Mouse (Mus musculus) limb, embryonic 11.5 days (tissue): Measurements from ENCODE around the gene Ier5l. TPM values are rescaled to one million over a fixed set of nuclear protein-coding genes. Genes with fewer than 3 reads are reported as not detected.

Experiments
- ATAC-seq: fragments of 200-750 bp; cut with Nextera tagmentation; 2 replicates; pipeline ENCODE4 v1.8.0; 2017; ENCODE audit warnings: low read depth; ENCODE audit not compliant: insufficient number of reproducible peaks, low FRiP score, low TSS enrichment
- DNase-seq: peaks from one replicate; pipeline ENCODE4 v3.0.0-alpha.2; 2015; ENCODE audit warnings: low spot score
- H3K27ac ChIP-seq: fragments of 300-500 bp; sonication (generic); replicated peaks from 2 replicates; pipeline ENCODE4 v1.5.1; 2014; ENCODE audit warnings: low read depth, mild to moderate bottlenecking, low read length
- H3K27me3 ChIP-seq: fragments of 300-500 bp; sonication (generic); 2 replicates; pipeline ENCODE4 v1.6.1; 2014; ENCODE audit warnings: mild to moderate bottlenecking, low read length, mixed read lengths; ENCODE audit not compliant: control insufficient read depth, insufficient read depth
- H3K36me3 ChIP-seq: fragments of 300-500 bp; sonication (generic); 2 replicates; pipeline ENCODE4 v1.6.1; 2014; ENCODE audit warnings: mild to moderate bottlenecking, low read length, moderate library complexity, mixed read lengths; ENCODE audit not compliant: control insufficient read depth, insufficient read depth
- H3K4me1 ChIP-seq: fragments of 300-500 bp; sonication (generic); 2 replicates; pipeline ENCODE4 v1.6.1; 2014; ENCODE audit warnings: low read length, mixed read lengths; ENCODE audit not compliant: control insufficient read depth, insufficient read depth
- H3K4me2 ChIP-seq: fragments of 300-500 bp; sonication (generic); 2 replicates; pipeline ENCODE4 v1.6.1; 2014; ENCODE audit warnings: low read depth, mild to moderate bottlenecking, moderate library complexity; ENCODE audit not compliant: severe bottlenecking
- H3K4me3 ChIP-seq: fragments of 300-500 bp; sonication (generic); 2 replicates; pipeline ENCODE4 v1.5.1; 2014; ENCODE audit warnings: low read depth, low read length
- H3K9ac ChIP-seq: fragments of 300-500 bp; sonication (generic); 2 replicates; pipeline ENCODE4 v1.6.1; 2014; ENCODE audit warnings: mild to moderate bottlenecking, low read length
- H3K9me3 ChIP-seq: fragments of 300-500 bp; sonication (generic); 2 replicates; pipeline ENCODE4 v1.6.1; 2016; ENCODE audit warnings: low read length; ENCODE audit not compliant: control insufficient read depth
- WGBS: fragments of 180-500 bp; shearing (Covaris S2); extraction: QIAGEN DNeasy Blood & Tissue Kit; methylation state at CpG from one replicate; pipeline ENCODE4 v1.1.7; 2014; 5-methylcytosine and 5-hydroxymethylcytosine counted together
- polyA plus RNA-seq: library from polyadenylated mRNA; unstranded; fragments of >200 nt; fragmentation: Nextera tagmentation; extraction: Ambion mirVana; gene quantifications from 2 replicates; pipeline ENCODE4 v1.2.1, GENCODE M21; 2014

The Ier5l gene
- polyA plus RNA-seq, 1 experiment from 2014 or later: 7.1 TPM

DNA sequence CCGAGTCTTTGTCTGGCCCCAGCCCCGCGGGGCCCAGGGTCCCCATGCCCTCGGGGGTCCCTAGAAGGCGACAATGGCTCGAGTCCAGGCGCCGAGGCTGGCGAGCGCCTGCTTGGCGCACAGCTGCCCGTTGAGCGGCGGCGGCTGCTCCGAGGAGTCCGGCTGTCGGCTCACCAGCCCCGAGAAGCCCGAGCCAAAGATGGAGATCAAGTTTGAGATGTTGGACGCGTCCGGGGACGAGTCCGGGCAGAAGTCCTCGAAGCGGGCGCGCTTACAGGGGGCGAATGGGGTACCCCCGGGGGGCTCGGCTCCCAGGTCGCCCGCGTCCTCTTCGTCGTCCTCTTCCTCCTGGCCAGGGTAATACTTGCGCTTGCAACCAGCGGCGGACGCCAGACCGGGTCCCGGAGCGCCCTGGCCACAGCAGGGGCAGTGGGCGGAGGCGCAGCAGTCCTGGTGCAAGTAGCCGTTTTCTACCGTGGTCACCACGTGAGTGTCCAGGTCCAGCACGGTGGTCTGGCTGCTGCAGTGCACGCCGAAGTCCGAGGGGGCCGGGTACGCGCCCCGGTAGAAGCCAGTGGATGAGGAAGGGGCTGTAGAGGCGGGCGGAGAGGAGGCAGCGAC lies 1.2 kb downstream of the Ier5l start:
- Histone ChIP-seq H3K4me2 (peak overlapping the region; percentile 89), H3K4me1 (peaks cover 14% of the 10 kb centered on the region), H3K4me3 (peak overlapping the region; percentile 98), H3K36me3 (no peaks in the 10 kb centered on the region), H3K27ac (peak overlapping the region; percentile 94), H3K9me3 (no peaks in the 10 kb centered on the region), H3K9ac (peak overlapping the region; percentile 99), H3K27me3 (no peaks in the 10 kb centered on the region)
- no peak for ATAC-seq
- under 1% methylated on average over 57 of the region's 60 CpGs for WGBS
- DNase-seq: peak; percentile 72

DNA sequence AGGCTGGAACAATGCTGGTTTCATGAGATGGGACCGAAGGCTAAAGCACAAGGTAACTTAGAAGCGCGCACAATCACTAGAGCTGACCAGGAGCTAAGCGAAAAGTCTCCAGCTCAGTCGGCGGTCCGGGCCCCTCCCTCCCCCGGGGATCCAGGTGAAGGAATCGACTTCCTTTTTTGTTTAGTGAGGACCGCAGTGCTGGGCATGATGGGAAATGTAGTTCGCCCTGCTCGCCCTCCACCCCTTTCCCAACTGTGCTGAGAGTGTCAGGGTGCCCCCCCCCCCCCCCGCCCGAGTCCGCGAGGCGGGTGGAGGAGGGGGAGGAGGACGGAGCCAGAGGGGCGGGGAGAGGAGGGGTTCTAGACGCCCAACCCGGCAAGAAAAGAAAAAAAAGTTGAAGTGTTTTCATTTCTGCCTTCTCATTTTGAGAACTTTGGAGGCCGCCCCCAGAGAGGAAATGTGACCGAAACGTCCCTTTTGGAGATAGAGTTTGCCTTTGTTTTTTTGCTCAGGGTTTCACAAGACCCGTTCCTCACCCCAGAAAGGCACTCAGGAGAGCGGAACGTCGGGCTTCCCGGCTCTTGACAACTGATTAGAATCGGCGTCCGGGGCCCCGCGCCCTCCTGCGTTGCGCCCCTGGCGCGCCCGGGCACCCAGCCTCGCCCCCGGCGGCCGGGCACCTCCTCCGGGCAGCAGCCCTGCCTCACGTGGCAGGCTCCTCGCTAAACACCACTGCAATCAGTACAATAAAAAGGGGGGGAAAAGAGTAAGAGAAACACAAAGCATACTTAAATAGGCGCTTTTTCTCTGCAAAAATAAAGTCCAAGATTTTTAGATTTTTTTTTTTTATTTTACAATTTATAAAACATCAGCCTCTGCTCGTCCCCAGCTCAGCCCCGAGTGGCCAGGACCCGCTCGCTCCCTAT lies 2.0 kb downstream of the Ier5l start:
- ATAC-seq (peak; percentile 53), DNase-seq (peak; percentile 94)
- Histone ChIP-seq H3K9ac (peak overlapping the region; percentile 99), H3K27ac (peak overlapping the region; percentile 94), H3K36me3 (no peaks in the 10 kb centered on the region), H3K4me2 (peak overlapping the region; percentile 89), H3K27me3 (no peaks in the 10 kb centered on the region), H3K9me3 (no peaks in the 10 kb centered on the region), H3K4me1 (peaks cover 14% of the 10 kb centered on the region), H3K4me3 (peak overlapping the region; percentile 98)
- WGBS: 0% methylated on average over 46 of the region's 51 CpGs

DNA sequence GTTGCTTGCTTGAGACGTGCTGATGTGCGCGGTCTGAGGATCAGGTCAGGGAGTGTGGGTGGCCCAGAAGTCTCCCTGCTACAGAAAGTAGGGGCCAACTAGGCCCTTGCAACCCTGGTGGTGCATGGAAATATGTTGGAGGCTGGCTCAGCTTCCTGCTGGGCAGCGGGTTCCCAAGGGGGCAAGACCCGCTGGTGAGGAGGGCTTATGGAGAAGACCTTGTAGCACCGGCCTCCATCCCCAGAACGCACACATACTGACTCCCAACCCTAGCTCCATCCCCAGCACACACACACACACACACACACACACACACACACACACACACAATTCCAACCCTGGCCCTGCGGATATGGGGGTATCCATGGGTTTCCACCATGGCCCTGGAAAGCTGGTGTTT lies 3.0 kb downstream of the Ier5l start:
- Histone ChIP-seq H3K27ac (peak overlapping the region; percentile 80), H3K36me3 (no peaks in the 10 kb centered on the region), H3K9ac (peak overlapping the region; percentile 61; the same call in 1 of the 2 replicates), H3K4me3 (peak overlapping the region; percentile 98), H3K9me3 (no peaks in the 10 kb centered on the region), H3K4me2 (peak overlapping the region; percentile 89), H3K27me3 (no peaks in the 10 kb centered on the region), H3K4me1 (peaks cover 17% of the 10 kb centered on the region)
- no peak for ATAC-seq
- peak; percentile 54 for DNase-seq
- 5% methylated on average over 8 of the region's 8 CpGs for WGBS

DNA sequence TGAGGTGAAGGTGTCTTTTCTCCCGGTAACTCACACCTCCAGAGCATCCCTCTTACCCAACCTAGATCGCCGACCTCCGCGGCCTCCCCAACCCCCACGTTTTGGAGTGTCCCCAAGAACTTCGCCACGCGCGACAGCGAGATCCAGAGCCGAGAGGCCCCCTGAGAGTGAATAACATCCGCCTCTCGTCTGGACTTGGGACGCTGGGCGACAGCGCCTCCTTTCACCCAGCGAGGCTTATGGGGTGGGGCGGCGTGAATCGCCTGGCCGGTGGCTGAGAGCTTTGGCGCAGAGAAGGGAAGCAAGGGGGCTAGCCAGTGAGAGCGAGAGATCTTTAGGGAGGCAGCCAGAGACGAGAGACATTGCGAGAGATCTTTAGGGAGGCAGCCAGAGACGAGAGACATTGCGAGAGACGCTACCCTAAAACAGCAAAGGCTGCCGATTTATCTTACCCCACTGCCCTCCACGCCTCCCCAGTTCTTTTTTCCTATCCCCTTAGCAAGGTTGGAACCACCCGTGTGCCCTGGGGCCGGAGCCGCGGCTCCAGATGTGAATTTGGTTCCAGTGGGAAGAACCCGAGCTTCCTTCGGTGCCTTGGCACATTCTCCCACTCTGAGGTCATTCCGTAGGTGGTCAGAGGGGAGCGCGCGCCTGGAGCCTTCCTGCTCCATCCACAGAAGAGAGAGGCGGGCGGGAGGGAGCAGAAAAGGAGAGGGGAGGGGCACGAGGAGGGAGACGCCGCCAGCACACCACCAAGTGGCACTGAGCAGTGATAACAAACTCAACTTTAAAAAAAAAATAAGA lies 3.7 kb downstream of the Ier5l start:
- peaks cover 17% of the 10 kb centered on the region for H3K4me1 ChIP-seq

DNA sequence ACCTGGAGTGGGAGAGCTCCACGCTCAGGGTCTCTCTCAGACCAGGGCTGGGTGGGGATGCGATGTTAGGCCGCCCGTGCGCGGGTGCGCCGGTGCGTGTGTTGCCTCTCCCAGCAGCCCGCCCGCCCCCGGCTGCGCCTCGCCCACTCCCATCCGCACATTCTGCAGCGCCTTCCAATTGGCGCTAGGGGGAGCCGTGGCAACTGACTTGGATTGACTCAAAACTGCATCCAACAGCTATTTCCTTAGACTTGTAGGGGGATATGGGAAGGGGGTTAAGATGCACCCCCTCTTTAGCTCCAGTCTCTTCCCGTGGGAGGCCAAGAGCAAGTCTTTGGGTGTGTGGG lies 4.2 kb downstream of the Ier5l start:
- peak overlapping the region; percentile 80 for H3K27ac ChIP-seq
- no peaks in the 10 kb centered on the region for H3K9me3 ChIP-seq
- peaks cover 17% of the 10 kb centered on the region for H3K4me1 ChIP-seq
- ATAC-seq (no peak), DNase-seq (peak; percentile 94)
- 0% methylated on average over 19 of the region's 19 CpGs for WGBS
- H3K4me2 ChIP-seq: peak overlapping the region; percentile 89
- H3K27me3 ChIP-seq: no peaks in the 10 kb centered on the region
- H3K36me3 ChIP-seq: no peaks in the 10 kb centered on the region
- peak overlapping the region; percentile 39 for H3K4me3 ChIP-seq
- H3K9ac ChIP-seq: peak overlapping the region; percentile 81

More for the DNA sequence above, 3.7 kb downstream of the Ier5l start:
- Histone ChIP-seq H3K4me2 (peak overlapping the region; percentile 89), H3K27me3 (no peaks in the 10 kb centered on the region), H3K9me3 (no peaks in the 10 kb centered on the region), H3K36me3 (no peaks in the 10 kb centered on the region), H3K27ac (peak overlapping the region; percentile 80), H3K4me3 (peak overlapping the region; percentile 39), H3K9ac (peak overlapping the region; percentile 81)
- whole genome bisulfite sequencing: under 1% methylated on average over 46 of the region's 46 CpGs
- ATAC-seq: no peak
- peak; percentile 83 for DNase-seq

DNA sequence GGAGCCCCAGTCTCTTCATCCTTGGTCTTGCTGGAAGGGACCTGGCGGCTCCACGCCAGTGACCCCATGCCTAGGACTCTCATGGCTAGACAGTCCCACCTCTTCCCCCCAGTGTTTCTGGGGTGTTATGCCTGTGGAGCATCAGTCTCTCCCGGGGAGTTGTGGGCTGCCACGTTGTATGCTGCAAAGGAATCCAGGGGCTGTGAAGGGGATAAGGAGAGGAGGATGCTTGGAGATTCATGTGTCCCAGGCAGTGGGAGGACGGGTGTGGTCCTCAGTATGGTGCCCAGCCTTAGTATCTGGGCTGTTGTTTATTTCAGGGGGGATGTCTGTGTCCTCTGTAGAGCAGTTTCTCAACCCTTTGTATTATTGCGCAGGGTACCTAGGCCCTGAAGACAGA lies 5.0 kb downstream of the Ier5l start:
- Histone ChIP-seq H3K4me3 (no peak overlapping the region), H3K27me3 (no peaks in the 10 kb centered on the region), H3K9ac (peak overlapping the region; percentile 81; the same call in 1 of the 2 replicates), H3K4me2 (peak overlapping the region; percentile 89), H3K36me3 (no peaks in the 10 kb centered on the region), H3K9me3 (no peaks in the 10 kb centered on the region), H3K4me1 (peaks cover 14% of the 10 kb centered on the region), H3K27ac (no peak overlapping the region)
- ATAC-seq (no peak), DNase-seq (no peak)
- WGBS: 48% methylated on average over 6 of the region's 6 CpGs

DNA sequence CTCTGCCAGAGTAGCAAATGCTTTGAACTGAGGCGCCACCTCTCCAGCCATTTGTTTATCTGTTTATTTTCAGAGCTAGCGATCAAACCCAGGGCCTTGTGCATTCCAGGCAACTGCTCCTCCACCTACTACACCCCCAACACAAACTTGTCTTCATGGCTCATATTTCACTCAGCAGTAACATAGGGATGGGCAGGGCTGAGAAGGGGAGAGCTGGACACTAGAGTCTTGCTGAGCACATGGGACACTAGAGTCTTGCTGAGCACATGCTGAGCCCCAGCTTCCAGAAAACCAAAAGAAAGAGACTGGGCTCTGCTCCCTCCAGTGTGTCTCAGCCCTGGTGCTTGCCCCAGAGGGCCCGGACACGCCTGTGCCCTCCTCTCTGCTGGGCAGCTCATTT lies 7.2 kb downstream of the Ier5l start:
- Histone ChIP-seq H3K27ac (no peak overlapping the region), H3K27me3 (no peaks in the 10 kb centered on the region), H3K4me2 (no peak overlapping the region), H3K36me3 (no peaks in the 10 kb centered on the region), H3K9me3 (no peaks in the 10 kb centered on the region), H3K9ac (no peak overlapping the region), H3K4me3 (no peak overlapping the region), H3K4me1 (peaks cover 20% of the 10 kb centered on the region)
- ATAC-seq (no peak), DNase-seq (no peak)
- 29% methylated on average over 4 of the region's 4 CpGs for WGBS

DNA sequence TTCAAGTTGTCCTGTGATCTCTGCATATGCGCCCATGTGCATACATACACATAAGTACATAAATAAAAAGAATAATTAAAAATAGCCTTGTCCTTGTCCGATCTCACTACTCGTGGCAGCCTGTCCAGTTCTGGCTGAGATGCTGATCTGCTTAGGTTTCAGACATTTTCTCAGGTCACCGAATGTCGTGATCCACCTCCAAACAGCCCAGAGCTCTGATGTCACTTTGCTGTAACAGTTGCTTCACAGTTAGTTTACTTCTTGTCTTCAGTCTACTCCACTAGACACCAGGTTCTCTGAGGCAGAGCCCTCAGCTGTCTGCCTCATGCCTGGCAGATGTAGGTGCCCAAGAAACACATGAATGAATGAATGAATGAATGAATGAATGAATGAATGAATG lies 9.6 kb downstream of the Ier5l start:
- Histone ChIP-seq H3K4me1 (peaks cover 13% of the 10 kb centered on the region), H3K4me2 (peak overlapping the region; percentile 34; the same call in 1 of the 2 replicates)

More for the DNA sequence above, 9.6 kb downstream of the Ier5l start:
- no peaks in the 10 kb centered on the region for H3K27me3 ChIP-seq
- H3K36me3 ChIP-seq: no peaks in the 10 kb centered on the region
- ATAC-seq (no peak), DNase-seq (no peak)
- 72% methylated on average over 5 of the region's 5 CpGs for WGBS
- H3K27ac ChIP-seq: no peak overlapping the region
- H3K9me3 ChIP-seq: no peaks in the 10 kb centered on the region
- 0 out of 2 replicates have a peak overlapping the region, but pooled peaks have one; percentile 5 for H3K4me3 ChIP-seq
- no peak overlapping the region for H3K9ac ChIP-seq
